Mouse (Mus musculus): ENCODE measurements around the gene Fam186b. TPM values are rescaled to one million over a fixed set of nuclear protein-coding genes. Genes with fewer than 3 reads are reported as not detected.

The Fam186b gene
- total RNA-seq, 4 experiments from 2014 or later = not detected

- no peak for DNase-seq (ENCODE audit: low spot score in 2 of 2)
Observed at GRCm38 (mm10) chr15:99225081-99225810, 70.4 kb downstream of the Fam186b start.

GRCm38 (mm10) chr15:99224208-99224911 is 71.3 kb downstream of the Fam186b start, which contains the start of gene Kcnh3:
TSS of gene Kcnh3 (plus strand) at chr15:99224861.
- DNase-seq (ENCODE audit: low spot score in 2 of 2) = no peak

DNA sequence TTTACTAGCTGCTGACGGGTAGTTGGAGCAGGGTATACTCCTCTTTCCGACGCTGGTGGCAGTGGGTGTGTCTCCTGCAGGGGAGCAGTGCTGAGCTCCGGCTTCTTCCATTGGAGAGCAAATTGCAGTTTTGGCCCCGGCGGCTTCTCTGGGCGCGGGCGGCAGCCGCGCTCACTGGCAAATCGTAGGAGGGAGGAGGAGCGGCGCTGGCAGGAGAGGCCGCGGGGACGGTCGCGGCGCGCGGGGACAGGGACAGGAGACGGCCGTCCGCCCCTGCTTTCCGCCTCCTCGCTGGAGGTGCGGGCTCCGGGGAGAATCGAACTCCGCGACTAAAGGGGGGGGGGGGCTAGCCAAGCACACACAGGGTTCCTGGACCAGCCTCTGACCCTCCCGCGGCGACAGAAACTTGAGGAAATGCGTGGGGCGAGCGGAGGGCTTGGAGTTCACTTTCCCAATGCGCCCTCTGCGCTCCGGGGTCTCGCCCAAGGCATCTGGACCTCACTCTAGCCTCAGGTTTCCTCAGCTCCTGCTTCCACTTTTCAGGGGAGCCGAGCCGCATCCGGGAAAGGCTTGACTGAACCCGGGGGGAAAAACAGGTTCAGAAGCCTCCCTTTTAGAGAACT is 72.0 kb downstream of the Fam186b start:
- DNase-seq (ENCODE audit: low spot score in 2 of 2) = no peak

- no peak for DNase-seq (ENCODE audit: low spot score in 2 of 2)
Observed at GRCm38 (mm10) chr15:99222794-99223584, 72.7 kb downstream of the Fam186b start.

- no peak for DNase-seq (ENCODE audit: low spot score in 2 of 2)
Observed at GRCm38 (mm10) chr15:99221315-99221952, 74.3 kb downstream of the Fam186b start.

Other genes starting within 250 kb of the Fam186b start
- gene Prph, start 240.7 kb downstream of the Fam186b start, total RNA-seq (2022) = under 1 TPM in 3 of 4 experiments, not detected in 1; 0.31 to 0.58 (median 0.35) TPM
- not detected for gene Troap, start 221.3 kb downstream of the Fam186b start, total RNA-seq (2022)
- gene C1ql4, start 208.1 kb downstream of the Fam186b start, total RNA-seq (2022) = not detected
- under 1 TPM in 1 of 4 experiments, not detected in 3; 0.24 TPM for gene Dnajc22, start 202.7 kb downstream of the Fam186b start, total RNA-seq (2022)
- gene Spats2, start 170.0 kb downstream of the Fam186b start, total RNA-seq (2022) = 1 to 10 TPM; 3.0 to 5.4 (median 4.1) TPM
- not detected for gene Kcnh3, start 71.0 kb downstream of the Fam186b start, total RNA-seq (2022)
- 10 to 100 TPM; 18.8 to 34.0 (median 26.1) TPM for gene Mcrs1, start 43.9 kb downstream of the Fam186b start, total RNA-seq (2022)
- gene Prpf40b, start 801 bp downstream of the Fam186b start, total RNA-seq (2022) = 10 to 100 TPM; 22.5 to 28.5 (median 25.7) TPM
- 1 to 10 TPM; 3.3 to 5.4 (median 3.9) TPM for gene Fmnl3, start 74.6 kb upstream of the Fam186b start, total RNA-seq (2022)
- gene Tmbim6, start 97.0 kb upstream of the Fam186b start, total RNA-seq (2022) = 100 to 1,000 TPM; 194 to 210 (median 203) TPM
- gene Nckap5l, start 161.9 kb upstream of the Fam186b start, total RNA-seq (2022) = 1 to 10 TPM; 1.5 to 2.2 (median 1.7) TPM
- 1 to 10 TPM; 3.6 to 6.2 (median 4.5) TPM for gene Bcdin3d, start 178.8 kb upstream of the Fam186b start, total RNA-seq (2022)
- gene Faim2, start 232.3 kb upstream of the Fam186b start, total RNA-seq (2022) = under 1 TPM in 3 of 4 experiments, not detected in 1; 0.13 to 0.21 (median 0.15) TPM

Measured in gastrocnemius, adult 8-10 months (tissue).